In the genomic region with DNA sequence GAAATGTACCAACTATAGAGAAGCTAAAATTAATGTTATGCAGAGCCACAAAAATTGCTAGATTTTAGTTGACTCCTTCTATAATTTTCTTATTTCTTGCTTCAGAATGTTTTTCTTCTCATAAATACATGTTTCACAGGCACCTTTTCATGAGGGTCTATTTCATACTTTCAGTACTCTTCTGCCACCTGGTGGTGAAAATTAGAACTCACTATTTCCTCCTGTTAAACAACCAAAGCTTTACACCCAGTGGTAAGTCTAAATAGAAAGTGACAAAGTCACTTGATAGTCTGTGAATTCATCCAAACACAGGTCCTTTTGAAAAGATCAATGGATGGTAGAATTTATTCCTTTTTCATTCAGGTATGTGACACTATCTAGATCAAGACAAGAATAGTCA, we compare ENCODE assay signal across 8 mouse cellular contexts. TPM values are rescaled to one million over a fixed set of nuclear protein-coding genes. Genes with fewer than 3 reads are reported as not detected.
DNase-seq lines count a peak whose midpoint lies in the region; ATAC-seq and TF ChIP-seq lines count a peak whose summit lies in the region.

No protein-coding gene starts in this region.

- H3K27me3 ChIP-seq in cerebellum, adult 2 months (ENCODE audit: control insufficient read depth, insufficient read depth, low read length) = no peaks in the 10 kb centered on the region
- no peaks in the 10 kb centered on the region for H3K27me3 ChIP-seq in liver, postnatal 0 days (ENCODE audit: insufficient read depth, low read length)

- no peak for ATAC-seq in liver, postnatal 0 days
- peak; percentile 80 to 81; a peak in 2 of 4 replicates for ATAC-seq in hematopoietic stem cell, adult 5-6 weeks (replicated peaks in 1 of 2; ENCODE audit: insufficient read depth in 1 of 2, low FRiP score in 2 of 2, low TSS enrichment in 1 of 2, low read depth in 1 of 2, poor library complexity in 2 of 2, severe bottlenecking in 2 of 2)
- ATAC-seq in megakaryocyte, adult 5-6 weeks (ENCODE audit: poor library complexity, severe bottlenecking) = 0 out of 2 replicates have a peak, but pooled peaks have one; percentile 51
- no peak for ATAC-seq in erythroid progenitor cell, adult 5-6 weeks (replicated peaks; ENCODE audit: low FRiP score, poor library complexity, severe bottlenecking)

- no peaks in the 10 kb centered on the region for H3K36me3 ChIP-seq in liver, postnatal 0 days (replicated peaks; ENCODE audit: insufficient read depth, low read length)

- H3K4me1 ChIP-seq in cerebellum, adult 2 months (ENCODE audit: control insufficient read depth, insufficient read depth, low read length) = no peaks in the 10 kb centered on the region
- H3K4me1 ChIP-seq in liver, postnatal 0 days (ENCODE audit: insufficient read depth) = no peaks in the 10 kb centered on the region

- H3K27ac ChIP-seq in cerebellum, adult 2 months (ENCODE audit: insufficient read depth, low read length) = no peak overlapping the region
- no peak overlapping the region for H3K27ac ChIP-seq in liver, postnatal 0 days (ENCODE audit: low read depth)

- no peak overlapping the region for H3K9ac ChIP-seq in liver, postnatal 0 days (replicated peaks)

- no peak for TF ChIP-seq POLR2A in cerebellum, adult 2 months (IDR thresholded peaks at IDR 0.05; ENCODE audit: borderline replicate concordance, insufficient read depth, low read length)

- peak; percentile 49; the same call in 1 of the 2 replicates for TF ChIP-seq CTCF in cerebellum, adult 2 months (IDR thresholded peaks at IDR 0.05; ENCODE audit: borderline replicate concordance, insufficient read depth, low read depth, low read length)
- peak; percentile 70 for TF ChIP-seq CTCF in liver, postnatal 0 days (IDR thresholded peaks at IDR 0.05; ENCODE audit: low read depth)

- no peak for TF ChIP-seq EP300 in liver, postnatal 0 days (IDR thresholded peaks at IDR 0.05; ENCODE audit: low read depth)

- DNase-seq in cerebellum, adult 2 months = peak in 1 of 2 experiments; percentile 32
- no peak for DNase-seq in cerebellum, adult 11 months
- no peak for DNase-seq in liver, postnatal 0 days
- DNase-seq in liver = no peak
- DNase-seq in brain, embryonic 18.5 days (ENCODE audit: low read depth, low spot score) = peak; percentile 73

- no peaks in the 10 kb centered on the region for H3K9me3 ChIP-seq in liver, postnatal 0 days (ENCODE audit: low read length)

- no peak overlapping the region for H3K4me2 ChIP-seq in liver, postnatal 0 days (ENCODE audit: low read depth, low read length)

- no peak overlapping the region for H3K4me3 ChIP-seq in cerebellum, adult 2 months (replicated peaks; ENCODE audit: insufficient read depth, low read depth, low read length)
- no peak overlapping the region for H3K4me3 ChIP-seq in liver, postnatal 0 days (ENCODE audit: low read depth, low read length)

RNA-seq across cellular contexts. Expression of gene Dnajb9, which starts 43.2 kb away (rescaled TPM):
- 24.5 and 26.4 TPM in 2 replicates for polyA plus RNA-seq in cerebellum, adult 2 months (2012; rRNA removed)
- 24.1 and 28.6 TPM in 2 replicates for polyA plus RNA-seq in liver, postnatal 0 days (2015; fragmentation: Nextera tagmentation; extraction: Ambion mirVana)
- total RNA-seq in hematopoietic stem cell, adult 5-6 weeks (2017) = 96.4 and 122 TPM in 2 replicates
- total RNA-seq in megakaryocyte, adult 5-6 weeks (2015) = 63.7 and 74.8 TPM in 2 replicates
- 45.4 and 55.9 TPM in 2 replicates for total RNA-seq in megakaryocyte, adult 5-6 weeks (2017)
- 24.9 and 34.0 TPM in 2 replicates for total RNA-seq in erythroid progenitor cell, adult 5-6 weeks (2015; ENCODE audit: low replicate concordance)
- total RNA-seq in erythroid progenitor cell, adult 5-6 weeks (2017; ENCODE audit: low replicate concordance) = 3.9 and 7.9 TPM in 2 replicates

RNA-seq across cellular contexts. Expression of gene Pnpla8, which starts 54.2 kb away (rescaled TPM):
- 64.3 and 67.4 TPM in 2 replicates for polyA plus RNA-seq in cerebellum, adult 2 months (2012; rRNA removed)
- 49.6 and 53.5 TPM in 2 replicates for polyA plus RNA-seq in liver, postnatal 0 days (2015; fragmentation: Nextera tagmentation; extraction: Ambion mirVana)
- total RNA-seq in hematopoietic stem cell, adult 5-6 weeks (2017) = 63.5 and 66.1 TPM in 2 replicates
- total RNA-seq in megakaryocyte, adult 5-6 weeks (2015) = 49.2 and 52.5 TPM in 2 replicates
- 39.6 and 48.4 TPM in 2 replicates for total RNA-seq in megakaryocyte, adult 5-6 weeks (2017)
- 37.8 and 67.1 TPM in 2 replicates for total RNA-seq in erythroid progenitor cell, adult 5-6 weeks (2015; ENCODE audit: low replicate concordance)
- 27.3 and 32.0 TPM in 2 replicates for total RNA-seq in erythroid progenitor cell, adult 5-6 weeks (2017; ENCODE audit: low replicate concordance)

Comparison
In these comparisons a context has a peak if more than half of its experiments do, and no peak if none do; other contexts are left out.
1. ATAC-seq: peak in hematopoietic stem cell, adult 5-6 weeks (2 of 2) and megakaryocyte, adult 5-6 weeks (single experiment); none in liver, postnatal 0 days (single experiment) and erythroid progenitor cell, adult 5-6 weeks (single experiment).